Mouse (Mus musculus): ENCODE measurements around the gene Prrxl1. TPM values are rescaled to one million over a fixed set of nuclear protein-coding genes. Genes with fewer than 3 reads are reported as not detected.

The Prrxl1 gene
- polyA plus RNA-seq, 1 experiment: 0.08 TPM

DNA sequence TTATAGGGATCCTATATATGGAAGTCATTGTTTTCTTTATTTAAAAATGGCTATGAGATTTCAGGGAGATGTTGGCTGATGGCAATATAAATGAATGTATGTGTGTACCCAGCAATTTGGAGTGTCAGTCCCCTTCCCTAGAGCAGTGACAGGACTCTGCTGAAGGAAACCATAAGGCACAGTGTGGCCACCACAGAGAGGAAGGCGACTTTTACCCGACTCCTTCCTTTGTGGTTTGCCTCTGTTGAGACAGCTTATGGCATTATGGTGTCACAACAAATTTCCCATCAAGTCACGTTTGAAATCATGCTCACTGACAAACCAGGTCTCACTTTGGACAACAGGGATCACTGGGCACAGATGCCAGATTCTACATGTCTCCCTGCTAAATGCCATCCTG, 25.0 kb downstream of the Prrxl1 start:
- H3K4me1 ChIP-seq (replicated peaks; ENCODE audit: control insufficient read depth, insufficient read depth, low read length): no peaks in the 10 kb centered on the region
- 5% methylated on average over 3 of the region's 3 CpGs for WGBS
- TF ChIP-seq POLR2A (IDR thresholded peaks at IDR 0.05; ENCODE audit: control insufficient read depth, extremely low read depth, insufficient read depth, low read length, poor library complexity) (no peak), CTCF (IDR thresholded peaks at IDR 0.05; ENCODE audit: borderline replicate concordance, control insufficient read depth, extremely low read depth, insufficient read depth, low read length, poor library complexity) (no peak)
- H3K27ac ChIP-seq (ENCODE audit: control insufficient read depth, insufficient read depth, low read length): no peak overlapping the region
- no peaks in the 10 kb centered on the region for H3K36me3 ChIP-seq (ENCODE audit: control insufficient read depth, insufficient read depth, low read length)
- H3K4me3 ChIP-seq (ENCODE audit: control insufficient read depth, insufficient read depth, low read length): no peak overlapping the region
- DNase-seq: no peak
- H3K27me3 ChIP-seq (ENCODE audit: control insufficient read depth, insufficient read depth, low read length): no peaks in the 10 kb centered on the region

DNA sequence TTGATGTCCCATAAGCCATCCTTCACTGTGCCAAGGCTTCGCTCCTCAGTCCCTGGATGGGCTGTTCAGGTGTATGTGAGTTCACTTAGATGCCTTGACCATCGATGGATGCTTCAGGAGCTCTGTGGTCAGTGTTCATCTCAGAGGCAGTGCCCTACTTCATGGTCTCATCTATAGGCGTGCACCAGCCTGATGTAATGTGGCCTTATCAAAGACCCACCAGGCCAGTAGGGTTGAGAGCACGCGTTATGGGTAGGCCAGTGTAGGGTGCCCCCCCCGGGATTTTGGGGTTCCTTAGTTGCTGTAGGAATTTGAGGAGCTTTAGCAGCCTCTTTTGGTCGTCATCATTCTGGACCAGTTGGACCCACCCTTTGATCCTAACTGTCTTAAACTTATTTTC, 25.6 kb downstream of the Prrxl1 start:
- Histone ChIP-seq H3K36me3 (ENCODE audit: control insufficient read depth, insufficient read depth, low read length) (no peaks in the 10 kb centered on the region), H3K27ac (ENCODE audit: control insufficient read depth, insufficient read depth, low read length) (no peak overlapping the region), H3K4me1 (replicated peaks; ENCODE audit: control insufficient read depth, insufficient read depth, low read length) (no peaks in the 10 kb centered on the region), H3K4me3 (ENCODE audit: control insufficient read depth, insufficient read depth, low read length) (no peak overlapping the region), H3K27me3 (ENCODE audit: control insufficient read depth, insufficient read depth, low read length) (no peaks in the 10 kb centered on the region)
- no peak for DNase-seq
- TF ChIP-seq CTCF (IDR thresholded peaks at IDR 0.05; ENCODE audit: borderline replicate concordance, control insufficient read depth, extremely low read depth, insufficient read depth, low read length, poor library complexity) (no peak), POLR2A (IDR thresholded peaks at IDR 0.05; ENCODE audit: control insufficient read depth, extremely low read depth, insufficient read depth, low read length, poor library complexity) (no peak)
- 88% methylated on average over 7 of the region's 7 CpGs for WGBS

DNA sequence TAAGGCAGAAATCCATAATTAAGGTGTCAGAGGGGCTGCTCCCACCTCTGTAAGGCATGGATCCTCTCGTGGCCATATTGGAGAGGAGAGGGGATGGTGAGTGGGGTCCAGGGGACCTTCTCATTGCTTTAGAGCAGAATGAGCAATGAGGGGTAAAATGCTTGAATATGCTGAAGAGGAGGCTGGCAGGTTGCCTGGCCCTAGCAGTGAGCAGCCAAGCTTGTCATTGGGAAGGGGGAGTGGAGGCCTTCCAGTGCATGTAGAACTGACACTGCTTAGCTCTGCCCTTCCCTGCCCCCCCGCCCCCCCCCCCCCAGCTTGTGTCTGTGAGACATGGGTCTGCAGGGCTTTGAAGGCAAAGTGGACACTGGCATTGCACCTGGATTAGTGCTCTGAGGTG, 28.1 kb downstream of the Prrxl1 start:
- Histone ChIP-seq H3K4me3 (ENCODE audit: control insufficient read depth, insufficient read depth, low read length) (no peak overlapping the region), H3K27me3 (ENCODE audit: control insufficient read depth, insufficient read depth, low read length) (no peaks in the 10 kb centered on the region), H3K36me3 (ENCODE audit: control insufficient read depth, insufficient read depth, low read length) (no peaks in the 10 kb centered on the region), H3K27ac (ENCODE audit: control insufficient read depth, insufficient read depth, low read length) (no peak overlapping the region), H3K4me1 (replicated peaks; ENCODE audit: control insufficient read depth, insufficient read depth, low read length) (no peaks in the 10 kb centered on the region)
- TF ChIP-seq POLR2A (IDR thresholded peaks at IDR 0.05; ENCODE audit: control insufficient read depth, extremely low read depth, insufficient read depth, low read length, poor library complexity): no peak
- TF ChIP-seq CTCF (IDR thresholded peaks at IDR 0.05; ENCODE audit: borderline replicate concordance, control insufficient read depth, extremely low read depth, insufficient read depth, low read length, poor library complexity): no peak
- no peak for DNase-seq
- 83% methylated on average over 2 of the region's 2 CpGs for WGBS

DNA sequence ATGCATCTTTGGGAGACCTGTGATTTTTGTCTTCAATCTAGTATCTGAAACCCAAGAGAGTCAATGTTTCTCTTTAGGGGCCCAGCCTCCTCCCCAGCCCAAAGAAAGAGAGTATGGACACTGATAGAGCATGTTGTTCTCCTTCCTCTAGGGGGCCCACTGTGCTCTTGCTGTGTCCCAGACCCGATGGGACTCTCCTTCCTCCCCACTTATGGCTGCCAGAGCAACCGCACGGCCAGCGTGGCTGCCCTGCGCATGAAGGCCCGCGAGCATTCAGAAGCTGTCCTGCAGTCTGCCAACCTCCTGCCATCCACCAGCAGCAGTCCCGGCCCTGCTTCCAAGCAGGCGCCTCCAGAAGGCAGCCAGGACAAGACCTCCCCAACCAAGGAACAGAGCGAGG, 29.4 kb downstream of the Prrxl1 start:
- DNase-seq: no peak
- no peak overlapping the region for H3K4me3 ChIP-seq (ENCODE audit: control insufficient read depth, insufficient read depth, low read length)
- no peak for TF ChIP-seq CTCF (IDR thresholded peaks at IDR 0.05; ENCODE audit: borderline replicate concordance, control insufficient read depth, extremely low read depth, insufficient read depth, low read length, poor library complexity)
- no peak overlapping the region for H3K27ac ChIP-seq (ENCODE audit: control insufficient read depth, insufficient read depth, low read length)
- no peaks in the 10 kb centered on the region for H3K4me1 ChIP-seq (replicated peaks; ENCODE audit: control insufficient read depth, insufficient read depth, low read length)
- H3K36me3 ChIP-seq (ENCODE audit: control insufficient read depth, insufficient read depth, low read length): no peaks in the 10 kb centered on the region
- no peaks in the 10 kb centered on the region for H3K27me3 ChIP-seq (ENCODE audit: control insufficient read depth, insufficient read depth, low read length)
- WGBS: 45% methylated on average over 10 of the region's 10 CpGs

DNA sequence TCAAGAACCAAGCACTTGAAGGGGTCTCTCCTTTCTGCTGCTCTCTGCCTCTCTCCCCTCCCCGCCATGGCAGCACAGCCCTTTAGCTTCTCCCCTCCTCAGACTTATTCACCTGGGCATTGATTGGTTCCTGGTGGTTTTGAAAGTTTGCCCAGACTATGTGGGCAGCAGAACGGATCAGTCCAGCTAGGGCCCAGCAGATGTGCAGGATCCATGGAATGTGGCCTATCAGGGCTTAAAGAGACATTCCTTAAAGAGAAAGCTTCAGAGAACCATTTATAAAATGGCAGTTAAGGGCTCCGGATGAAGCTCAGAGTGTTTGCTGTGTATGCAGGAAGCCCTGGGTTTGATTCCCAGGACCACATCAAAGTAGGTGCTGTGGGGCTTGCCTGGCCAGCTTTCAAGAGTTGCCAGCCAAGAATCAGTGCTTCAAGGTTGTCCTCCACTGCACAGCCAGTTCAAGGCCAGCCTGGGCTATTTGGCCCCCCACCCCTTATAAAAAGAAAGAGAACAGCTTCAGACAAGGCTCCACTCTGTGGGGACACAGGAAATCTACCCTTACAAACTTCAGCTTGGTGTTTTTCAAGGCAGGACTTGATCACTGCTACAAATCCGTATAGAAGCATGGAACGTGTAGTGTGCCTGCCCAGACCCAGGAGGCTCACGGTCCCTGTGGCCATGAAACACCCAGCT, 33.8 kb downstream of the Prrxl1 start:
- Histone ChIP-seq H3K27ac (ENCODE audit: control insufficient read depth, insufficient read depth, low read length) (no peak overlapping the region), H3K27me3 (ENCODE audit: control insufficient read depth, insufficient read depth, low read length) (no peaks in the 10 kb centered on the region), H3K36me3 (ENCODE audit: control insufficient read depth, insufficient read depth, low read length) (no peaks in the 10 kb centered on the region), H3K4me1 (replicated peaks; ENCODE audit: control insufficient read depth, insufficient read depth, low read length) (no peaks in the 10 kb centered on the region), H3K4me3 (ENCODE audit: control insufficient read depth, insufficient read depth, low read length) (no peak overlapping the region)
- TF ChIP-seq CTCF (IDR thresholded peaks at IDR 0.05; ENCODE audit: borderline replicate concordance, control insufficient read depth, extremely low read depth, insufficient read depth, low read length, poor library complexity) (no peak), POLR2A (IDR thresholded peaks at IDR 0.05; ENCODE audit: control insufficient read depth, extremely low read depth, insufficient read depth, low read length, poor library complexity) (no peak)
- WGBS: 60% methylated on average over 6 of the region's 6 CpGs
- DNase-seq: no peak

DNA sequence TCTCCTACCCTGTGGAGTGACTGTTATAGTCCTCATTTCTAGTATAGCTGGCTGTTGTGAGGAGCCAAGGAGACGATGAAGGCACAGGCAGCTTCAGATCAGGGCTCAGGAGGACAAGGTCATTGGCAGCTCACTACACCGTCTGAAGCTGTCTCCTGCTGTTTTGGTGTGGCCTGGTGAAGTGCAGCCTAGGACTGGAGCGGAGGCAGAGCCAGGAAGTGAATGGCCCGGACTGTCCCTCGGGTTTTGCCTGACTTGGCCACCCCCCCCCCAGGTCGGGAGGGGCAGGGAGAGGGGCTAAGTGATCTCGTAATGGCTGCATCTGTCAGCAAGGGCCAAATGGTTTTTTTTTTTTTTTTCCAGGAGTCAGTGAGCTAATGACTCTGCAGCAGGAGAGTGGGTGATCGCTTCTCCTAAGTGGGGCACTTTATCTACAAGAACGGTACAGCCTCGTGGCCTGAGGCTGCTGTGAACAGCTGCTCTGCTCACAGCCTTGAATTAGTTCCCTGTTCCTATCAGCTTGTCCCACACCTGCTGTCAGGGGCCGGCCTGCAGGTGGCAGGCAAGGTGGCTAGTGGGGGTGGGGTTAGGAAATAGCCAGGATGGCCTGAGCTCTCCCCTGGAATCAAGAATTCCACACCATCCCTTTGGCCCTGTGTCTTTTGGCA, 34.9 kb downstream of the Prrxl1 start:
- WGBS: 36% methylated on average over 11 of the region's 11 CpGs
- TF ChIP-seq POLR2A (IDR thresholded peaks at IDR 0.05; ENCODE audit: control insufficient read depth, extremely low read depth, insufficient read depth, low read length, poor library complexity): no peak
- TF ChIP-seq CTCF (IDR thresholded peaks at IDR 0.05; ENCODE audit: borderline replicate concordance, control insufficient read depth, extremely low read depth, insufficient read depth, low read length, poor library complexity): no peak
- no peak for DNase-seq
- no peak overlapping the region for H3K27ac ChIP-seq (ENCODE audit: control insufficient read depth, insufficient read depth, low read length)
- no peaks in the 10 kb centered on the region for H3K27me3 ChIP-seq (ENCODE audit: control insufficient read depth, insufficient read depth, low read length)
- H3K4me3 ChIP-seq (ENCODE audit: control insufficient read depth, insufficient read depth, low read length): no peak overlapping the region
- no peaks in the 10 kb centered on the region for H3K36me3 ChIP-seq (ENCODE audit: control insufficient read depth, insufficient read depth, low read length)
- H3K4me1 ChIP-seq (replicated peaks; ENCODE audit: control insufficient read depth, insufficient read depth, low read length): no peaks in the 10 kb centered on the region

All from thymus, adult 2 months (tissue).